Mouse (Mus musculus) limb, embryonic 11.5 days (tissue): ENCODE results near the gene Espl1. TPM values are rescaled to one million over a fixed set of nuclear protein-coding genes. Genes with fewer than 3 reads are reported as not detected.
A peak's percentile ranks its signal among the peaks of the same experiment; 100 is the strongest.

ENCODE experiments used
- ATAC-seq: fragments of 200-750 bp; cut with Nextera tagmentation; 2 replicates; pipeline ENCODE4 v1.8.0; 2017; ENCODE audit warnings: low read depth; ENCODE audit not compliant: insufficient number of reproducible peaks, low FRiP score, low TSS enrichment
- DNase-seq: peaks from one replicate; pipeline ENCODE4 v3.0.0-alpha.2; 2015; ENCODE audit warnings: low spot score
- H3K27ac ChIP-seq: fragments of 300-500 bp; sonication (generic); replicated peaks from 2 replicates; pipeline ENCODE4 v1.5.1; 2014; ENCODE audit warnings: low read depth, mild to moderate bottlenecking, low read length
- H3K27me3 ChIP-seq: fragments of 300-500 bp; sonication (generic); 2 replicates; pipeline ENCODE4 v1.6.1; 2014; ENCODE audit warnings: mild to moderate bottlenecking, low read length, mixed read lengths; ENCODE audit not compliant: control insufficient read depth, insufficient read depth
- H3K36me3 ChIP-seq: fragments of 300-500 bp; sonication (generic); 2 replicates; pipeline ENCODE4 v1.6.1; 2014; ENCODE audit warnings: mild to moderate bottlenecking, low read length, moderate library complexity, mixed read lengths; ENCODE audit not compliant: control insufficient read depth, insufficient read depth
- H3K4me1 ChIP-seq: fragments of 300-500 bp; sonication (generic); 2 replicates; pipeline ENCODE4 v1.6.1; 2014; ENCODE audit warnings: low read length, mixed read lengths; ENCODE audit not compliant: control insufficient read depth, insufficient read depth
- H3K4me2 ChIP-seq: fragments of 300-500 bp; sonication (generic); 2 replicates; pipeline ENCODE4 v1.6.1; 2014; ENCODE audit warnings: low read depth, mild to moderate bottlenecking, moderate library complexity; ENCODE audit not compliant: severe bottlenecking
- H3K4me3 ChIP-seq: fragments of 300-500 bp; sonication (generic); 2 replicates; pipeline ENCODE4 v1.5.1; 2014; ENCODE audit warnings: low read depth, low read length
- H3K9ac ChIP-seq: fragments of 300-500 bp; sonication (generic); 2 replicates; pipeline ENCODE4 v1.6.1; 2014; ENCODE audit warnings: mild to moderate bottlenecking, low read length
- H3K9me3 ChIP-seq: fragments of 300-500 bp; sonication (generic); 2 replicates; pipeline ENCODE4 v1.6.1; 2016; ENCODE audit warnings: low read length; ENCODE audit not compliant: control insufficient read depth
- WGBS: fragments of 180-500 bp; shearing (Covaris S2); extraction: QIAGEN DNeasy Blood & Tissue Kit; methylation state at CpG from one replicate; pipeline ENCODE4 v1.1.7; 2014; 5-methylcytosine and 5-hydroxymethylcytosine counted together
- polyA plus RNA-seq: library from polyadenylated mRNA; unstranded; fragments of >200 nt; fragmentation: Nextera tagmentation; extraction: Ambion mirVana; gene quantifications from 2 replicates; pipeline ENCODE4 v1.2.1, GENCODE M21; 2014

Gene Espl1
- polyA plus RNA-seq, 1 experiment from 2014 or later = 43.3 TPM

DNA sequence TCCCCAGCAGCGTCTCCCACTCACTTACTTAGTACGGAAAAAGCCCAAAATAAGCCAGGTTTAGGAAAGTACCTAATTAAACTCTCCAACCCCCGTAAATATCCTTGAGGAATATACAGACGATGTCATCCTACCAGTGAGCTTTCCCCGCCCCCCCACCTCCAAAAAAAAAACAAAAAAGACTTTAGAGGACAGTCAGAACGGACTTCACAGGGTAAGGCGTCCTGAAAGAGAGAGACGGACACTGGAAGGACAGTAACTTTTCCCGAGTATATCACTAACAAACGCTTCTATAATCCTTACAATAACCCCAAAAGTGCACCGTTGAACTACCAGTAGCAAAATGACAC, 54.9 kb downstream of the Espl1 start:
- Histone ChIP-seq H3K4me3 (peak overlapping the region; percentile 90), H3K27me3 (no peaks in the 10 kb centered on the region), H3K36me3 (no peaks in the 10 kb centered on the region; the same call in 1 of the 2 replicates), H3K9me3 (no peaks in the 10 kb centered on the region), H3K9ac (peak overlapping the region; percentile 57), H3K4me1 (peaks cover 12% of the 10 kb centered on the region), H3K4me2 (peak overlapping the region; percentile 86), H3K27ac (0 out of 2 replicates have a peak overlapping the region, but pooled peaks have one; percentile 26)
- WGBS = 11% methylated on average over 11 of the region's 11 CpGs
- ATAC-seq (peak; percentile 4; the same call in 1 of the 2 replicates), DNase-seq (no peak)

DNA sequence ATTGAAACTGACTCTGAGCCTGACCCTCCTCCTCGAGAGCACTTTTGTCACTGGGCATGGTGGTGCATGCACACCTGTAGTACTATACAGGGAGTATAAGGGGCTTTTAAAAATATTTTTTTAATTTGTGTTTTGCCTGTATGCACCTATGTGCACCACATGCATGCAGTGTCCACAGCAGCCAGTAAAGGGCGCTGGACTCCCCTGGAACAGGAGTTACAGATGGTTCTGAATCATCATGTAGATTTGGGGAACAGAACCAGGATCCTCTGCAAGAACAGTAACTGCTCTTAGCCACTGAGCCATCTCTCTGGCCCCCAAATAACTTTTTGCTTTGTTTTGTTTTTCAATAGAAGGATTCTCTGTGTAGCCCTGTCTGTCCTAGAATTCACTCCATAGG, 56.1 kb downstream of the Espl1 start:
- no peak overlapping the region for H3K9ac ChIP-seq
- no peaks in the 10 kb centered on the region for H3K9me3 ChIP-seq
- WGBS = 58% methylated on average over 2 of the region's 2 CpGs
- no peaks in the 10 kb centered on the region; the same call in 1 of the 2 replicates for H3K36me3 ChIP-seq
- H3K4me3 ChIP-seq = no peak overlapping the region
- H3K27ac ChIP-seq = no peak overlapping the region
- H3K4me2 ChIP-seq = no peak overlapping the region
- H3K27me3 ChIP-seq = no peaks in the 10 kb centered on the region
- H3K4me1 ChIP-seq = peaks cover 22% of the 10 kb centered on the region
- no peak for ATAC-seq
- DNase-seq = no peak

DNA sequence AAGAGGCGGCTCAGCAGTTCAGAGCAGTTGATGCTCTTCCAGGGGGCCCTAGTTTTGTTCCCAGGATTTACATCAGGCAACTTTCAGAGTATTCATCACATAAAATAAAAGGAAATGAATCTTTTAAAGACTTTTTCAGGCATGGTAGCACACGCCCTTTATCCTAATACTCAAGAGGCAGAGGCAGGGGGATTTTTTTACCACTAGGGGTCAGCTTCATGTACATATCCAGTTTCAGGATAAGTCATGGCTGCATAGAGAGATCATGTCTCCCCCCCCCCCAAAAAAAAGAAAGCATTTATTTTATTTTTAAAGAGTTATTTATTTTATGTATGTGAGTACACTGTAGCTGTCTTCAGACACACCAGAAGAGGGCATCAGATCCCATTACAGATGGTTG, 57.9 kb downstream of the Espl1 start:
- whole genome bisulfite sequencing = 84% methylated on average over 2 of the region's 2 CpGs

DNA sequence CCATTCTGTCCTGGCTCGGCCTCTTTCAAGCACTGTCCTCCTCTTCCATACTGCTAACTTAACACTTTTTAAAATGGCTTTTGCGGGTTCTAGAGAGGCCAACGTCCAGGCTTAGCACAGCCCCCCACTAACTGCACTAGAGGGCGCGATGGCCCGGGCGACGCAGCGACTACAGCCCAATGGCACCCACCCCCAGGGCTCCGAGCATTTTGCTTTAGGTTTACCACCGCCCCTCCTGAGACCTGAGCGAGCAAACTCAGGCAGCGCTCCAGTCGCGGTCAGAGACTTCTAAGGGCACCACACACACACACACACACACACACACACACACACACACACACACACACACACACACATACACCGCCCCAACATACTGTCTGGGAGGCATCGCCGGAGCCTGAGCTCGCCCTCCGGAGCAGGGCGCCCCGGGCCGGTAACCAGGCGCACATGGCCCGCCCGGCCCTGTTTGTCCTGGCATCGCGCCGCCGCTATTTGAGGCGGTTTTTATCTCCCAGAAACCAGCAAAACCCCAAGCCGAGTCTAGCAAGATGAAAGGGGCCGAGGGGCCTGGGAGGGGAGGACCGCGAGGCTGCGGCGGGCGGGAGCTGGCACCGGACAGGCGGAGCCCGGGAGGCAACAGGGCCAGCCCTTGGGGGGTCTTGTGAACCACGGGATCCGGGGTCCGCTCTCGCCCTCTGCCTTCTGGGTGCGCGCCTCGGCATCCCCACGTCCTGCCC, 59.2 kb downstream of the Espl1 start:
- under 1% methylated on average over 49 of the region's 49 CpGs for WGBS
- Histone ChIP-seq H3K36me3 (no peaks in the 10 kb centered on the region), H3K9ac (peak overlapping the region; percentile 80), H3K27ac (peak overlapping the region; percentile 94), H3K27me3 (no peaks in the 10 kb centered on the region; the same call in 1 of the 2 replicates), H3K4me3 (peak overlapping the region; percentile 44), H3K4me2 (peak overlapping the region; percentile 71), H3K4me1 (peaks cover 34% of the 10 kb centered on the region), H3K9me3 (no peaks in the 10 kb centered on the region)
- DNase-seq (peak; percentile 82), ATAC-seq (peak; percentile 45; the same call in 1 of the 2 replicates)

More for the DNA sequence above, 57.9 kb downstream of the Espl1 start:
- H3K4me3 ChIP-seq = no peak overlapping the region
- DNase-seq = no peak
- H3K4me1 ChIP-seq = peaks cover 35% of the 10 kb centered on the region
- H3K27me3 ChIP-seq = no peaks in the 10 kb centered on the region; the same call in 1 of the 2 replicates
- no peak overlapping the region for H3K27ac ChIP-seq
- no peak overlapping the region for H3K4me2 ChIP-seq
- H3K9me3 ChIP-seq = no peaks in the 10 kb centered on the region
- ATAC-seq = no peak
- H3K36me3 ChIP-seq = no peaks in the 10 kb centered on the region
- H3K9ac ChIP-seq = no peak overlapping the region

DNA sequence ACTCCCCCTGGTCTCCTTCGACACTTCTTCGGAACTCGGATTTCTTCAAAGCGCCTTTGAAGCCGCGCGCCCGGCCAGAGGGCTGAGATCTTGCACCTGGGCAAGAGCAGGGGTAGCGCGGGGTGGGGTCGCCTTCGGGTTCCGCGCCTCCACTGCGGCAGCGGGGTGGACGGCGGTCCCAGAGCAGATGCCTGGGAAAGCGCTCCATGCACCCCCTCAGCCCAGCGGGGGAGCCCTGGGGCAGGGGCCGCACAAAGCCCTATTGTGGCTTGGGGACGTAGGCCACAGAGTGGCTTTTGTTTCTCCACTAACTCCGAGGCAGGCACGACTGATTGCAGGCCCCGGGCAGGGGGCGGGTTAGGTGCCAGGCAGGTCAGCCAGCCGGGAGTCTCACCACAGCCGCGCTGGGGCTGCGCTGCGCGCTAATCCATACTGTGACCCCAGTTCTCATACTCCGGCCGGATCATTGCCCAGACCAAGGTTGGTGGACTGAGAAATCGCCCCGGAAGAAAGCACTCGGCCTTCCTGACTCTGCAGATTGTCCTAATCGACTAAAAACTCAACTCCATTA, 59.9 kb downstream of the Espl1 start:
- Histone ChIP-seq H3K27ac (peak overlapping the region; percentile 94), H3K27me3 (no peaks in the 10 kb centered on the region; the same call in 1 of the 2 replicates), H3K4me1 (peaks cover 34% of the 10 kb centered on the region), H3K9ac (peak overlapping the region; percentile 80), H3K9me3 (no peaks in the 10 kb centered on the region), H3K36me3 (no peaks in the 10 kb centered on the region), H3K4me2 (peak overlapping the region; percentile 71), H3K4me3 (peak overlapping the region; percentile 44)
- 2% methylated on average over 38 of the region's 38 CpGs for whole genome bisulfite sequencing
- peak; percentile 48 for ATAC-seq
- DNase-seq = peak; percentile 83

DNA sequence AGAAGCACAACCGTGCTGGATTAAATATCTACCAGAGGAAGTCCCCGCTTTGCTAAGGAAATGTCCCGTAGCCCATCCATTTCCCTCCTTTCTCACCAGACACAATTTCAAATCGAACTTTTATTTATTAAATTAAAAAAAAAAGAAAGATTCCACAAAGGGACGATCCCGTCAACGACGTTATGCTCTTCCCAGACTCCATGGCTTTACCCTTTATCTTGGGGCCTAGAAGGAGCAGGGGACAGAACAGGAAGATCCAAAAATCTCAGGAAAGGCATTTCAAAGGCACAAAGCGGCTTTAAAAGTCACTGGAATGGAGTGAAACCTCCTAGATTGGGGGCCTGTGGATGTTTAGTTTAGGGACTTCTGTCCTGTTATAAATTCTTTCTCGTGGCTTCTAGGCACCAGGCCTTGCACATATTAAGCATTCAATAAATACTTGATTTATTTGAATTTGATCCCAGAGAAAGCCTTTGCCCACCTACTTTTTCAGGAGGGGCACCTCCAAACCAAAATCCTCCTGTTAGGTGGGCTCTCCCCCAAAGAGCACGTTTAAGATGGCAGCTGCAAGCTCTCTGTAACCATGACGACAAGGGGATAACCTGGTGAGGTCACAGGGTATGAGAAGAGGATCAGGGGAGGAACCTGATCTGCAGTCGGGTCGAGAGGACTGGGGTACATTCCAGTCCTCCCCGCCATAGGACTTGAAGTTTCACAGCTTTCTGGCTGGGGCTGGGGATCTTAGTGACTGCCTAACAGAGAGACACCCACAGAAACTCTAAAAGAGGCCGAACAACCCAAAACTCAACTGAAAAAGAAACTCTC, 60.6 kb downstream of the Espl1 start:
- no peak for ATAC-seq
- WGBS = 23% methylated on average over 16 of the region's 16 CpGs
- Histone ChIP-seq H3K4me3 (no peak overlapping the region), H3K4me2 (peak overlapping the region; percentile 71), H3K27me3 (no peaks in the 10 kb centered on the region; the same call in 1 of the 2 replicates), H3K4me1 (peaks cover 31% of the 10 kb centered on the region), H3K9ac (peak overlapping the region; percentile 80), H3K36me3 (no peaks in the 10 kb centered on the region), H3K27ac (peak overlapping the region; percentile 94), H3K9me3 (no peaks in the 10 kb centered on the region)
- DNase-seq = no peak

DNA sequence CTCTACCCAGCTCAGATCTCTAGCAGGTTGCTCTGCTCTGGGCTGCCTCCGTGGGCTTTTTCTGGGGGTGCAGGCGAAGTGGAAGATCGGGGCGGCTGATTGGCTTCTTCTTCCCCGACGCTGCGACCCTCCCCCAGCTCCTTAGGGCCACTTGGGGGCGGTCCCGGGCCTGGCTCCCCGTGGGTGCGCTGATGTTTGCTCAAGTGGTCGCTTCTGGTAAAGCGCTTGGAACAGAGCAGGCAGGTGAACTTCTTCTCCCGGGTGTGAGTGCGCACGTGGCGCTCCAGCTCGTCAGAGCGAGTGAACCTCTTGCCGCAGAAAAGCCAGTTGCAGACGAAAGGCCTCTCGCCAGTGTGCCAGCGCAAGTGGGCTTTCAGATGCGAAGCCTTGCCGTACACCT, 62.1 kb downstream of the Espl1 start:
- Histone ChIP-seq H3K27ac (no peak overlapping the region), H3K36me3 (no peaks in the 10 kb centered on the region), H3K4me1 (peaks cover 39% of the 10 kb centered on the region), H3K27me3 (no peaks in the 10 kb centered on the region; the same call in 1 of the 2 replicates), H3K9ac (no peak overlapping the region), H3K4me3 (0 out of 2 replicates have a peak overlapping the region, but pooled peaks have one; percentile 0), H3K4me2 (peak overlapping the region; percentile 30; the same call in 1 of the 2 replicates), H3K9me3 (no peaks in the 10 kb centered on the region)
- no peak for ATAC-seq
- WGBS = 2% methylated on average over 25 of the region's 25 CpGs
- DNase-seq = peak; percentile 67

DNA sequence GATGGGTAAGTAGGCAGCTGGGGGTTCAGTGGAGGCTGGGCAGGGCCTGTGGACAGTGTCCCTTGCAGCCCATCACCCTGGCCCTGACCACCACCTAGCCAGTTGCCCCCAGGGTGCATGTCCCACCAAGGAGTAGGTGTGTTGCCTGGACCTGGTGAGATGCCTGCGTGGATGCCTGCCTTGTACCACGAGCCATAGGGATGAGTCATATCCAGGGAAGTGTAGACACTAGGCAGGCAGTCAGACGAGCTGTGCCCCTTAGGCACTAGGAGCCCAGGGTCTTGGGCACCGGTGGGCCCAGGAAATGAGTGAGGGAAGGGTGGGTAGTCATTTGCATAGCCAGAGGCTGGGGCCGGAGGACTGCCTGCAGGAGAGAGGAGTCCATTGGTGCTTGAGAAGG, 62.8 kb downstream of the Espl1 start:
- 0 out of 2 replicates have a peak overlapping the region, but pooled peaks have one; percentile 18 for H3K9ac ChIP-seq
- ATAC-seq = no peak

More for the DNA sequence above, 62.8 kb downstream of the Espl1 start:
- Histone ChIP-seq H3K4me2 (no peak overlapping the region), H3K9me3 (no peaks in the 10 kb centered on the region), H3K4me3 (no peak overlapping the region), H3K27me3 (no peaks in the 10 kb centered on the region; the same call in 1 of the 2 replicates), H3K4me1 (peaks cover 39% of the 10 kb centered on the region), H3K27ac (no peak overlapping the region), H3K36me3 (no peaks in the 10 kb centered on the region)
- DNase-seq = no peak
- 35% methylated on average over 5 of the region's 5 CpGs for WGBS
